Comparison of ENCODE assay signal across 8 mouse cellular contexts in the genomic region with DNA sequence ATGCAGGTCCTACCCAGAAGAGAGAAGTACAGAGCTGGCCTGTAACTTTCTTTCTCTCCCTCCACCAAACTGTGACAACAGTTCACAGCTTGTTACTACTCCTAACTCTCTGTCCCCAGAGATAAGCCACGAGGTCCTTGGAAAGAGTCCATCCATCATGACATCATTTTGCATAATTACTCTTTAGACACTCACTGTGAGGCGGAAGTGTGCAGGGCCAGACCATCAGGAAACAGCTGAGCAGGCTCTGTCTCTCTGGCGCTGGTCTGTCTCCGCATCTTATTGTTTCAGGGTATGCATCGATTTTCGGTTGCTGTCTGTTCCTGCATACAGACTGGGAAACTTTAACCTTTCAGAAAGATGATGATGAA. TPM values are rescaled to one million over a fixed set of nuclear protein-coding genes. Genes with fewer than 3 reads are reported as not detected.
DNase-seq lines count a peak whose midpoint lies in the region; ATAC-seq lines count a peak whose summit lies in the region.

No protein-coding gene starts in this region.

- intact Hi-C loops in heart, postnatal 25 days (cut with DNase I) = no loop called here

- peak; percentile 49 for DNase-seq in gastrocnemius, adult 18-20 months (ENCODE audit: low spot score)
- DNase-seq in gastrocnemius, postnatal 4 days (ENCODE audit: low spot score in 2 of 2) = no peak
- DNase-seq in adrenal gland, postnatal 14 days = peak; percentile 20
- peak; percentile 51 for DNase-seq in heart, postnatal 25 days (ENCODE audit: low spot score)
- peak; percentile 91 for DNase-seq in layer of hippocampus, adult 9-11 months
- DNase-seq in gastrocnemius, postnatal 25 days = no peak
- no peak for DNase-seq in thymus, postnatal 4 days

- no peak for ATAC-seq in megakaryocyte, adult 5-6 weeks (ENCODE audit: poor library complexity, severe bottlenecking)

RNA-seq across cellular contexts. Expression of a gene that starts 43.8 kb away (rescaled TPM):
- not detected for total RNA-seq in gastrocnemius, adult 18-20 months (2021)
- total RNA-seq in gastrocnemius, postnatal 4 days (2021) = not detected
- total RNA-seq in adrenal gland, postnatal 14 days (2021) = not detected in 2 replicates
- not detected for total RNA-seq in heart, postnatal 25 days (2021)
- not detected for total RNA-seq in gastrocnemius, postnatal 25 days (2021)
- not detected in 2 replicates for total RNA-seq in megakaryocyte, adult 5-6 weeks (2015)
- total RNA-seq in megakaryocyte, adult 5-6 weeks (2017) = not detected in 2 replicates

Comparison
In these comparisons a context has a peak if more than half of its experiments do, and no peak if none do; other contexts are left out.
1. DNase-seq: peak in gastrocnemius, adult 18-20 months (single experiment), adrenal gland, postnatal 14 days (single experiment), heart, postnatal 25 days (single experiment) and layer of hippocampus, adult 9-11 months (single experiment); none in gastrocnemius, postnatal 4 days (0 of 2), gastrocnemius, postnatal 25 days (single experiment) and thymus, postnatal 4 days (single experiment).